In genomic region chr2:43851195-43851594, GRCm38 (mm10) we compare ENCODE assay signal across 9 mouse cellular contexts.
A peak's percentile ranks its signal among the peaks of the same experiment; 100 is the strongest.
DNase-seq lines count a peak whose midpoint lies in the region; ATAC-seq and TF ChIP-seq lines count a peak whose summit lies in the region.
"Had no signal": no experiment of that assay in that cellular context is flagged by ENCODE, and none has a peak within 500 bp of the region (broad histone marks: within the 10 kb centered on the region; RNA-seq: fewer than 3 reads in every experiment).

No protein-coding gene starts in this region.

- WGBS in hindbrain, postnatal 0 days = 64% methylated on average over 3 of the region's 3 CpGs
- WGBS in hindbrain, embryonic 14.5 days = 60% methylated on average over 3 of the region's 3 CpGs

- ATAC-seq in hindbrain, postnatal 0 days = no peak
- no peak for ATAC-seq in hindbrain, embryonic 14.5 days (ENCODE audit: low FRiP score)
- peak; percentile 52; the same call in 1 of the 2 replicates for ATAC-seq in megakaryocyte, adult 5-6 weeks (ENCODE audit: poor library complexity, severe bottlenecking)

- no peaks in the 10 kb centered on the region for H3K36me3 ChIP-seq in hindbrain, postnatal 0 days (ENCODE audit: insufficient read depth, low read length)
- no peaks in the 10 kb centered on the region for H3K36me3 ChIP-seq in hindbrain, embryonic 14.5 days (replicated peaks; ENCODE audit: control insufficient read depth, insufficient read depth)
- H3K36me3 ChIP-seq: neural tube, embryonic 12.5 days had no signal

- no peak overlapping the region for H3K27ac ChIP-seq in hindbrain, postnatal 0 days
- H3K27ac ChIP-seq in hindbrain, embryonic 14.5 days = no peak overlapping the region
- H3K27ac ChIP-seq in cortical plate, adult 2 months (ENCODE audit: insufficient read depth, low read length) = no peak overlapping the region
- H3K27ac ChIP-seq: neural tube, embryonic 12.5 days had no signal

- no peak overlapping the region for H3K4me3 ChIP-seq in hindbrain, postnatal 0 days (ENCODE audit: low read length)
- no peak overlapping the region for H3K4me3 ChIP-seq in hindbrain, embryonic 14.5 days (replicated peaks; ENCODE audit: low read length)
- no peak overlapping the region for H3K4me3 ChIP-seq in cortical plate, adult 2 months (ENCODE audit: insufficient read depth, low read length)
- H3K4me3 ChIP-seq: neural tube, embryonic 12.5 days had no signal

- H3K9me3 ChIP-seq in hindbrain, postnatal 0 days (ENCODE audit: low read length) = no peaks in the 10 kb centered on the region
- H3K9me3 ChIP-seq in hindbrain, embryonic 14.5 days (ENCODE audit: control insufficient read depth, low read length) = no peaks in the 10 kb centered on the region
- H3K9me3 ChIP-seq: neural tube, embryonic 12.5 days had no signal

- no peak overlapping the region for H3K4me2 ChIP-seq in hindbrain, postnatal 0 days (ENCODE audit: low read depth, low read length)
- no peak overlapping the region for H3K4me2 ChIP-seq in hindbrain, embryonic 14.5 days (replicated peaks)
- H3K4me2 ChIP-seq: neural tube, embryonic 12.5 days had no signal

- H3K27me3 ChIP-seq in hindbrain, postnatal 0 days (ENCODE audit: insufficient read depth, low read length) = no peaks in the 10 kb centered on the region
- no peaks in the 10 kb centered on the region for H3K27me3 ChIP-seq in hindbrain, embryonic 14.5 days (ENCODE audit: control insufficient read depth, insufficient read depth, low read length)
- H3K27me3 ChIP-seq: neural tube, embryonic 12.5 days had no signal

- peak; percentile 52 for DNase-seq in hindbrain, postnatal 0 days (ENCODE audit: low spot score)
- DNase-seq in hindbrain, embryonic 14.5 days (ENCODE audit: low spot score) = no peak
- DNase-seq in thymus, postnatal 25 days = peak; percentile 4
- DNase-seq in thymus, postnatal 10 days (ENCODE audit: low spot score in 2 of 2) = no peak
- DNase-seq in cerebellum, adult 11 months = no peak
- no peak for DNase-seq in urinary bladder, adult 18-20 months (ENCODE audit: low spot score in 2 of 2)

- no peaks in the 10 kb centered on the region for H3K4me1 ChIP-seq in hindbrain, postnatal 0 days (ENCODE audit: insufficient read depth, low read length)
- H3K4me1 ChIP-seq in hindbrain, embryonic 14.5 days (replicated peaks; ENCODE audit: control insufficient read depth, insufficient read depth, low read length) = no peaks in the 10 kb centered on the region
- no peaks in the 10 kb centered on the region for H3K4me1 ChIP-seq in cortical plate, adult 2 months (ENCODE audit: control insufficient read depth, insufficient read depth, low read length)
- H3K4me1 ChIP-seq: neural tube, embryonic 12.5 days had no signal

- TF ChIP-seq CTCF in hindbrain, postnatal 0 days (IDR thresholded peaks at IDR 0.05; ENCODE audit: low read depth) = peak; percentile 75
- TF ChIP-seq CTCF in cortical plate, adult 2 months (IDR thresholded peaks at IDR 0.05; ENCODE audit: extremely low read depth, insufficient read depth, low read length) = peak; percentile 61; the same call in 1 of the 2 replicates

- no peak for TF ChIP-seq POLR2A in cortical plate, adult 2 months (IDR thresholded peaks at IDR 0.05; ENCODE audit: extremely low read depth, insufficient read depth, low read length)

- no peak overlapping the region for H3K9ac ChIP-seq in hindbrain, postnatal 0 days (replicated peaks; ENCODE audit: low read length)
- no peak overlapping the region for H3K9ac ChIP-seq in hindbrain, embryonic 14.5 days
- H3K9ac ChIP-seq: neural tube, embryonic 12.5 days had no signal

Comparison
In these comparisons a context has a peak if more than half of its experiments do, and no peak if none do; other contexts are left out.
1. DNase-seq: peak in hindbrain, postnatal 0 days (single experiment) and thymus, postnatal 25 days (single experiment); none in hindbrain, embryonic 14.5 days (single experiment), thymus, postnatal 10 days (0 of 2), cerebellum, adult 11 months (single experiment) and urinary bladder, adult 18-20 months (0 of 2).